Mouse (Mus musculus): ENCODE data around the gene Abi3. TPM values are rescaled to one million over a fixed set of nuclear protein-coding genes. Genes with fewer than 3 reads are reported as not detected.

Abi3 gene
- polyA plus RNA-seq, 1 experiment, result 166 TPM

DNA sequence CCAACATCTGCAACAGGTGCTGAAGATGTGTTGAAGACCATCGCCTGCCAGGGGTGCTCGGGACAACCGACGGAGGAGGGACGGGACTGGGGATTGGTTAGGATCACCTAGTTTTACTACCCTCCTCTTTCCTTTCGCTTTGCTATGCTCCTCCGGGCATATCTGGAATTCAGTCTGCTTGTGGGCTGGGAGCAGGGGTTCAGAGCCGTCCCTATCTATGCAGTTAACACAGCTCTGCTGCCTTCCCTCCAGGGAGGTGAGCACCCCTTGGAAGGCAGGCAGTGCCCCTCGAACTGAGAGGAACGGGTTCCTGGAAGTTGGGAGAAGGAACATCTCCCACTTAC lies 11.0 kb downstream of the Abi3 start:
- Histone ChIP-seq H3K4me1 (ENCODE audit: control insufficient read depth, insufficient read depth, insufficient read length) (peaks cover 48% of the 10 kb centered on the region), H3K4me3 (ENCODE audit: extremely low read depth, insufficient read depth, insufficient read length) (peak overlapping the region; percentile 44; the same call in 1 of the 2 replicates), H3K27me3 (ENCODE audit: control insufficient read depth, insufficient read depth, low read length) (no peaks in the 10 kb centered on the region), H3K36me3 (ENCODE audit: control insufficient read depth, insufficient read depth, low read length) (peaks cover 15% of the 10 kb centered on the region), H3K27ac (ENCODE audit: insufficient read depth, low read length) (no peak overlapping the region)
- no peak for DNase-seq (ENCODE audit: low read depth in 1 of 2, low spot score in 2 of 2)
- 17% methylated on average over 10 of the region's 10 CpGs for WGBS
- TF ChIP-seq POLR2A (IDR thresholded peaks at IDR 0.05; ENCODE audit: low read depth, low read length) (no peak), CTCF (IDR thresholded peaks at IDR 0.05; ENCODE audit: extremely low read depth, insufficient read depth, insufficient read length, insufficient replicate concordance) (no peak)

- Histone ChIP-seq H3K4me1 (ENCODE audit: control insufficient read depth, insufficient read depth, insufficient read length) (peaks cover 43% of the 10 kb centered on the region), H3K27me3 (ENCODE audit: control insufficient read depth, insufficient read depth, low read length) (peaks cover 1% of the 10 kb centered on the region; the same call in 1 of the 2 replicates), H3K27ac (ENCODE audit: insufficient read depth, low read length) (no peak overlapping the region), H3K36me3 (ENCODE audit: control insufficient read depth, insufficient read depth, low read length) (peaks cover 15% of the 10 kb centered on the region), H3K4me3 (ENCODE audit: extremely low read depth, insufficient read depth, insufficient read length) (peak overlapping the region; percentile 44)
- DNase-seq (ENCODE audit: low read depth in 1 of 2, low spot score in 2 of 2), result peak in 1 of 2 experiments; percentile 34
- TF ChIP-seq CTCF (IDR thresholded peaks at IDR 0.05; ENCODE audit: extremely low read depth, insufficient read depth, insufficient read length, insufficient replicate concordance), result no peak
- WGBS, result 6% methylated on average over 80 of the region's 80 CpGs
Measured at GRCm38 (mm10) chr11:95830411-95831275, 11.6 kb downstream of the Abi3 start.

- no peak for DNase-seq (ENCODE audit: low read depth in 1 of 2, low spot score in 2 of 2)
- H3K27ac ChIP-seq (ENCODE audit: insufficient read depth, low read length), result no peak overlapping the region
- peaks cover 7% of the 10 kb centered on the region for H3K27me3 ChIP-seq (ENCODE audit: control insufficient read depth, insufficient read depth, low read length)
- H3K36me3 ChIP-seq (ENCODE audit: control insufficient read depth, insufficient read depth, low read length), result peaks cover 13% of the 10 kb centered on the region
- peaks cover 44% of the 10 kb centered on the region for H3K4me1 ChIP-seq (ENCODE audit: control insufficient read depth, insufficient read depth, insufficient read length)
- 69% methylated on average over 4 of the region's 4 CpGs for WGBS
- no peak overlapping the region for H3K4me3 ChIP-seq (ENCODE audit: extremely low read depth, insufficient read depth, insufficient read length)
- TF ChIP-seq CTCF (IDR thresholded peaks at IDR 0.05; ENCODE audit: extremely low read depth, insufficient read depth, insufficient read length, insufficient replicate concordance) (no peak), POLR2A (IDR thresholded peaks at IDR 0.05; ENCODE audit: low read depth, low read length) (no peak)
Measured at GRCm38 (mm10) chr11:95829526-95830050, 12.7 kb downstream of the Abi3 start.

DNA sequence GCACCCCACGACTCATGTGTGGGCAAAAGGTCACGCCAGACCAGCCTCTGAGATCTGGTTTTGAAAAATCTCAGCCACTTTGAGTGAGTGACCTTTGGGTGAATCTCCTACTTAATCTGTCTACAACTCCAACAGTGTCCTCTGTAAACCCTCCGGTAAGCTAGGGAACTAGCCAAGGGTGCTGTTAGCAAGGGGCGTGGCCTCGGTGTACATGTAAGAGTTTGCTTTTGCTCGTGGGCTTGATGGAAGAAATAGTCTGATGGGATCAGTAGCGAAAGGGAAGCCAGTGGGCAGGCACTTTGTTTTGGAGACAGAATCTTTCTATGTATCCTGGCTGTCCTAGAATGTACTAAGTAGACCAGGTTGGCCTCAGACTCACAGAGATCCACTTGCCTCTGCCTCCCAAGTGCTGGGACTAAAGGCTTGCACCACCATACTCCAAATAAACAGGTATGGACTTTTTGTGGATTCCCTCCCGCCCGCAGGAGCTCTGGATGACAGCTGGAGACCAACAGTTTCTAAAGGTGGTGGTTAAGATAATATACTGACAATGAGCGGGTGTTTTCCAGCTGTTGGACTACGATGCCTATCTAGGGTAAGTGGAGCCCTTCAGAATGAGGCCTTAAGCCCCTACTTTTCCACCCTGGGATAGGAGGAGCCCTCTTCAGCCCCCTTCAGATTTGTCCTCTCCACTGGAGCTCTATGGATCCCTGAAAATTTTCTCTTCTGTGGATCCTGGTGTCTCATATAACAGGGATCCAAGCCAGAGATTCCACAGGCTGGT lies 13.9 kb downstream of the Abi3 start:
- peaks cover 42% of the 10 kb centered on the region for H3K4me1 ChIP-seq (ENCODE audit: control insufficient read depth, insufficient read depth, insufficient read length)
- 57% methylated on average over 11 of the region's 11 CpGs for WGBS
- no peak for DNase-seq (ENCODE audit: low read depth in 1 of 2, low spot score in 2 of 2)

GRCm38 (mm10) chr11:95827464-95828085 lies 14.7 kb downstream of the Abi3 start:
- TF ChIP-seq POLR2A (IDR thresholded peaks at IDR 0.05; ENCODE audit: low read depth, low read length) (no peak), CTCF (IDR thresholded peaks at IDR 0.05; ENCODE audit: extremely low read depth, insufficient read depth, insufficient read length, insufficient replicate concordance) (peak; percentile 43; the same call in 1 of the 2 replicates)
- Histone ChIP-seq H3K36me3 (ENCODE audit: control insufficient read depth, insufficient read depth, low read length) (peaks cover 6% of the 10 kb centered on the region), H3K27me3 (ENCODE audit: control insufficient read depth, insufficient read depth, low read length) (peaks cover 14% of the 10 kb centered on the region), H3K27ac (ENCODE audit: insufficient read depth, low read length) (no peak overlapping the region), H3K4me1 (ENCODE audit: control insufficient read depth, insufficient read depth, insufficient read length) (peaks cover 34% of the 10 kb centered on the region), H3K4me3 (ENCODE audit: extremely low read depth, insufficient read depth, insufficient read length) (no peak overlapping the region)
- DNase-seq (ENCODE audit: low read depth in 1 of 2, low spot score in 2 of 2), result peak; percentile 43 to 46
- WGBS, result 12% methylated on average over 3 of the region's 3 CpGs

More for the DNA sequence above, 13.9 kb downstream of the Abi3 start:
- H3K27me3 ChIP-seq (ENCODE audit: control insufficient read depth, insufficient read depth, low read length), result peaks cover 14% of the 10 kb centered on the region
- H3K4me3 ChIP-seq (ENCODE audit: extremely low read depth, insufficient read depth, insufficient read length), result no peak overlapping the region
- TF ChIP-seq POLR2A (IDR thresholded peaks at IDR 0.05; ENCODE audit: low read depth, low read length) (no peak), CTCF (IDR thresholded peaks at IDR 0.05; ENCODE audit: extremely low read depth, insufficient read depth, insufficient read length, insufficient replicate concordance) (no peak)
- H3K36me3 ChIP-seq (ENCODE audit: control insufficient read depth, insufficient read depth, low read length), result peaks cover 11% of the 10 kb centered on the region
- no peak overlapping the region for H3K27ac ChIP-seq (ENCODE audit: insufficient read depth, low read length)

DNA sequence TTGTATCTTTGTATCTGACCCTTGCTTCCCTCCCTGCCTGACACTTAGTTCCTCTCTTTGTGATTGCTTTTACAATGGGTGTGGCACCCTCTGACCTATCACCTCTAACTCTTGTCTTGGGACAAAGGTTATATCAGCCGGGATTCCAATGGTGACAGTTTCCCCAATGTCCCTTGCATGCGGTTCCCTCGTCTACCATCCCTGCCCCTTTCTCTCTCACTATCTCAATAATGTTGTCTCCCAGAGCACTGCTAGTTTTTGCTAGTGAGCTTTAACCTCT lies 15.2 kb downstream of the Abi3 start:
- no peak overlapping the region for H3K4me3 ChIP-seq (ENCODE audit: extremely low read depth, insufficient read depth, insufficient read length)
- DNase-seq (ENCODE audit: low read depth in 1 of 2, low spot score in 2 of 2), result no peak
- H3K27me3 ChIP-seq (ENCODE audit: control insufficient read depth, insufficient read depth, low read length), result peaks cover 14% of the 10 kb centered on the region
- peaks cover under 1% of the 10 kb centered on the region for H3K36me3 ChIP-seq (ENCODE audit: control insufficient read depth, insufficient read depth, low read length)
- TF ChIP-seq CTCF (IDR thresholded peaks at IDR 0.05; ENCODE audit: extremely low read depth, insufficient read depth, insufficient read length, insufficient replicate concordance) (no peak), POLR2A (IDR thresholded peaks at IDR 0.05; ENCODE audit: low read depth, low read length) (no peak)
- H3K4me1 ChIP-seq (ENCODE audit: control insufficient read depth, insufficient read depth, insufficient read length), result peaks cover 29% of the 10 kb centered on the region
- H3K27ac ChIP-seq (ENCODE audit: insufficient read depth, low read length), result no peak overlapping the region
- 13% methylated on average over 3 of the region's 3 CpGs for WGBS
